Mouse (Mus musculus) cerebellum, adult 9-11 months (tissue): ENCODE results near the gene Mgat5.
A peak's percentile ranks its signal among the peaks of the same experiment; 100 is the strongest.

Experiments
- DNase-seq: peaks from one replicate; pipeline ENCODE4 v3.0.0; 2022

The Mgat5 gene

DNA sequence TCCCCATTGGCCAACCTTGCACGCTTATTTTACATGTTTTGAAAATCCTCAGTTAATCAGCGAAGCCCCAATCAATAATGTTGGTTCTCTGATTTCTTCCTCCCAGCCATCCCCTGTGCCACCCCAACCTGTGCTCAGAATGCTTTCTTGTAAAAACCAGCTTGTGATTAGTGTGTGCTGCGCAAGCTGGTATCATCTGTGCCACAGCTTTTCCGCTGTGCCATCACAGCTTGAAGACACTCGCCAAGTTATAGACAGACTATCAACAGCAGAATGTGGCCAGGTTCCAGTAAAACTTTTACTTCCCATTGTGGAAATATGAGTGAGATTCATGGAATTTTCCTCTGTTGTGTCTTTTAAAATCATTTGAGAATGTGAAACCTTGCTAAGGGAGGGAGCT lies 190.9 kb downstream of the Mgat5 start:
- DNase-seq, result no peak

- no peak for DNase-seq
These were observed 191.9 kb downstream of the Mgat5 start for GRCm38 (mm10) chr1:127396569-127397349.

DNA sequence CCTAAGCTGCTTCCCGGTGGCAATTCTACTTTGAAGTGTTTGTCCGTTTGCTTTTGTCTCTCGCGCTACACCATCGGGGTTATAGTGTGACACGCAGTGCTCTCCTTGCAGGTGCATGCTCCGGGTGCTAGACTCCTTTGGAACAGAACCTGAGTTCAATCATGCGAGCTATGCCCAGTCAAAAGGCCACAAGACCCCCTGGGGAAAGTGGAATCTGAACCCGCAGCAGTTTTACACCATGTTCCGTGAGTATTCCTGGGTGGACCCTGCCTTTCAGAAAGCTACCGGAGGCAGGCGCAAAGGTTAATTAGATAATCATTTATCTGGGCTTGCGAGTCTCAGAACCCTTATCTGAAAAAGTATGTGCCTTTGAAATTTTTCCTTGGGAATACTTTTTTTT lies 192.6 kb downstream of the Mgat5 start:
- DNase-seq, result no peak

DNA sequence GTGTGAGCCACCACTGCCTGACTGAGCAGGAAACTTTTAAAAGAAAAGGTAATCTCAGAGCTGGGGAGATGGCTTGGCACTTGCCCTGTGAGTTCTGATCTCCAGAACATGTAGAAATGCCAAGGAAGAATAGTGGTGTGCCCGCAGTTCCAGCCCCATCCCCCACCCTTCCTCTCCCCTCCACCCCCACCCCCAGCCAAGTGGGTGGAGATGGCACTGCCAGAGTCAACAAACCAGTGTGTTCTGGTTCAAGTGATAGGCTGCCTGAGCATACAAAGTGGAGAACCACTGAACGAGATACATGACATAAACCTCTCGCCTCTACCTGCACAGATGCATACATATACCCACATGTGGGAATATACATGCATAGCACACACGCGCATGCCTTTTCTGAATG lies 193.4 kb downstream of the Mgat5 start:
- DNase-seq, result no peak

DNA sequence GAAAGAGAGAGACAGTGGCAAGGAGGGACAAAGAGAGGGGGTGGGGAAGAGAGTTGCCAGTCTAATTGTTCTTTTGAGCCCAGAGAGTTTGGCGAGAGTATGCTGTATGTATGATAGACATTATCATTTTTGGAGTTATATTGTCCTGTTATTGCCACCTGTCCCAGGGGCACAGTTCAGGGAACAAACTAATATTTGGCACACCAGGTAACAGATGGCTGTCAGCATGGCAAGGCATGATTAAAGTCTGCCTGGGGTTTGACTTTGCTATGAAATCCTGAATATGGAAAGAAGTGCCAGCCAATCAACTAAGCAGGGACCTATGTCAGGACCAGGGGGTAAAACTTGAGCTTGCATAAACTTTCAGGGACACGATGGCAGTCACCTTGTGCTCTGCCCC lies 195.4 kb downstream of the Mgat5 start:
- peak; percentile 27 for DNase-seq

- DNase-seq, result no peak
These were observed 195.9 kb downstream of the Mgat5 start for GRCm38 (mm10) chr1:127400666-127401065.

GRCm38 (mm10) chr1:127404655-127405054 lies 199.8 kb downstream of the Mgat5 start:
- DNase-seq, result no peak

DNA sequence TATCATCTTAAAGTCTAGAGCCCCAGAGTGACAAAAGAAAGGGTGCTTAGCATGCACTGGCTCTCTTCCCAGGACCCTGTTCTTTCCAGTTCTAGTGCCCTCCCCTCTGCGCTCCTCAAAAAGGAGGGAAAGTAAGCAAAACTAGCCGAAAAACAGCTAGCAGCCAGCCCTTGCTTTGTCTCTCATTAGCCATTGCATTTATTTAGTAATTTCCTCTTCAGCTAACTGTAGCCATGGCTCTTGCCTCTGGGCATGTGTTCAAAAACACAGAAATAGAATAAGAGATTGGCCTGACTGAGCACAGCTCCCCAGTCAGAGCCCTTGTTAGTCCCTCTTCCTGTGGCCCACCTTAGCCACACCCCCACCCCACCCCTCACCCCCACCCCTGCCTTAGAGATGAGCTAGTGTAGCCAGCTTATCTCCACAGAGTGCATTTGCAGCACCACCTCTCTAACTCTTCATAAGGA lies 204.2 kb downstream of the Mgat5 start:
- no peak for DNase-seq

DNA sequence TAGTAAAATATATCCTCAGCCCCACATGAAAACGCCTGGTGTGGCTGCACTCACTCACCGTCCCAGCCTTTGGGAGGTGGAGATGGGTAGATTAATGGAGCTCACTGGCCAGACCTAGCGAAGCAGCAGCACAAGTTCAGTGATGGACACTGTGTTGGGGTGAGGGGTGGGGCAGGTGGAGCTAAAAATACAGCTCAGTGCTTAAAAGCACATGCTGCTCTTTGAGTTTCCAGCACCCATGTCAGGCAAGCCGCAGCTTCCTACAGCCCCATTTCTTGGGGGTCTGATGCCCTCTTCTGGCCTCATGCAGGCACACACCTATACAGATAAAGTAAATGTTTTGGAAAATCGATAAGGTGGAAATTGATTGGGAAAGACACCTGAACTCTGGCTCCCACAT lies 204.7 kb downstream of the Mgat5 start:
- no peak for DNase-seq

DNA sequence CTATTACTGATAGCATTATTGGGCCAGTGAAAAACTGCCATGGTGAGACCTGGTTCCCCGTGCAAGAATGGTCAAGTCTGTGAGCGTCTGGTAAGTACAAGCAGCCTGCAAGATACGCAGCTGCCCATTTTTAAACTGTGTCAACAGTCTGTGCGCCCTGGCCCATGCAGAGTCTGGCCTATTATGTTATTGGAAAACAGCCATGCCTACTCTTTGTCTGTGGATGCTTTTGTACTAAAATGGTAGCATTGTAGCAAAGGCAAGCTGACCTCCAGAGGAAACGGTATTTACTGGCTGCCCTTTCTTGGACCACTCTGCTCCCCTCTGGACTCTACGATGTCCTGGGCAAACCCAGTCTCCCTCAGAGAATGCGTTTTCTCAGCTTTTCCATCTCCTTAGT lies 209.7 kb downstream of the Mgat5 start:
- DNase-seq, result peak; percentile 68

GRCm38 (mm10) chr1:127415896-127416295 lies 211.1 kb downstream of the Mgat5 start:
- DNase-seq, result no peak

- DNase-seq, result no peak
These were observed 212.2 kb downstream of the Mgat5 start for GRCm38 (mm10) chr1:127416971-127417370.

GRCm38 (mm10) chr1:127418916-127419575 lies 214.2 kb downstream of the Mgat5 start:
- no peak for DNase-seq

GRCm38 (mm10) chr1:127419581-127419980 lies 214.8 kb downstream of the Mgat5 start:
- DNase-seq, result no peak

- DNase-seq, result no peak
These were observed 215.6 kb downstream of the Mgat5 start for GRCm38 (mm10) chr1:127420383-127420782.

DNA sequence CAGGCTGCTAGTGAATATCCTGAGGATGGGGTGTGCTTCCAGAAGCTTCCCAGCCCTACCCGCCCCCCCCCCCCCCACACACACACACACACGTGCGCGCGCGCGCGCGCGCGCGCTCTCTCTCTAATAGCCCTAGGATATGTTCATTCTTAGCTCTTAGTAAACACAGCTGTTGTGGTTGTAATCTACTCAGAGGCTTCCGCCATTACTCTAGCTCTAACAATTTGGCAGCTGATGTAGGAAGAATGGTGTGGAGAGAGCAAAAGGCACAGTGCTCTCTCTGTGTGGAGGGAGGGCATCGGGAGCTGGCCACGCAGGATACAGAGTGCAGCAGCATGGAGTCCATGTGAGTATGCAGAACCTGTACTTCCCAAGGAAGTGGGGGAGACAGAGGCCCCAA lies 216.0 kb downstream of the Mgat5 start:
- DNase-seq, result no peak

GRCm38 (mm10) chr1:127422565-127422964 lies 217.8 kb downstream of the Mgat5 start:
- no peak for DNase-seq

DNA sequence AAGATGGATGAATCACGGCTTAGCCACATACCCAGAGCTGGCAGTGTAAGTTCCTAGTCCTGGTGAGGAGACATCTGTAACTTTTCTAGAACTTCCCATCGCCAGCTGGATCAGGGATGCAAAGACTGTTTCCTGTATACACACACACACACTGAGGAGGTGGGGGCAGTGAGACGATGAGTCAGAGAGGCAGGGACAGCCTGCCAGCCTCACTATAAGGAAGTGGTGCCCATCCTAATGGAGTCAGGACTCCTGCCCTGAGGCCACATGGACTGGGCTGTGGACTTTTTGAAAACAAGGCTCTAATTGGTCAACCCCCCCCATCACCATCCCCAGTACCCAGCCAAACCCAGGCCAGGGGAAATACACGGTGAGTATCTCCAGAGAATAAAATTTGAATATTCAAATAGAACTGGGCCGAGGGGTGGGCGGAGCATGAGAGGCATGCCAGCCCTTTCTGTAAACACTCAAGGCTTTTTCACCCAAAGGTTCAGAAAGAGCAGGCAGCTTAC lies 220.3 kb downstream of the Mgat5 start:
- DNase-seq, result no peak

- DNase-seq, result peak; percentile 28
These were observed 225.5 kb downstream of the Mgat5 start for GRCm38 (mm10) chr1:127430290-127430689.

- DNase-seq, result no peak
These were observed 230.0 kb downstream of the Mgat5 start for GRCm38 (mm10) chr1:127434829-127435228.

DNA sequence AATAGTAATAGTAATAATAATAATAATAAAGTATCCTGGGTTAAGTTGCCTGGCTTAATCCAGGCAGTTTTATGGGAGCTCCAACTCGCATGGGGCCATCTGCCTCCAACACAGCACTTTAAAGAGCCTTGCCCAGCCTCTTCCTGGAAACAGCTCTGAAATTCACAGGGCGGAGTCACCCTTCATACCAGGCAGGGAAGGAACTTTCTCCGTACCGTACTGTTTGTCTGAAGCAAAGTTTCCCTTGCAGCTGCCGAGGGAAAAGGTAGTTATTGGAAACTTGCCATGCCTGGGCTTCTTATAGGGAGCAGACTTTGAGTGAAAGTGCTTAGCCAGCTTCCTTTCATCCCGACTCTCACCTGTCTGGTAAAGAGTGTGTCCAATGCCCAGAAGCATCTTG lies 232.3 kb downstream of the Mgat5 start:
- no peak for DNase-seq

DNA sequence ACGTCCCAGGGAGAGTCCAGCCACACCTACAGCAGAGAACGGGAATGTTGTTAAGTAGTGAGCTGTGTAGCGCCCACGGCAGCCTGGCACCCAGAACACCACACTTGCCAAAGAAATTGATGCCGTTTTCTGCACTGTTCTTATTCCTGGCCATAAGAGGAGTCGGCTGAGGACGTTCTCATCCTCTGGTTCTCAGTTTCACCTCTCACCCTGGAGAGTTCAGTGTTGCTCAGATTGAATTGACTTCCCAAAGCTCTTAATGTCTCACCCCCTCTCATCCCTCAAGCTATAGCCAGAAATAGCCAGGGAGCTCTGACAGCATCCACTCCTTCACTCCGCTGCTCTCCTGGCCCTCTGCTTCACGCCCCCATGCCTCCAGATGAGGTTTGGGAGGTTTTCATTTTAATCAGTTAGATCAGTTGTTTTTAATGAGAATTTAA lies 234.7 kb downstream of the Mgat5 start:
- DNase-seq, result no peak

GRCm38 (mm10) chr1:127441007-127441406 lies 236.2 kb downstream of the Mgat5 start:
- no peak for DNase-seq

- no peak for DNase-seq
These were observed 236.9 kb downstream of the Mgat5 start for GRCm38 (mm10) chr1:127441736-127442135.
